Comparison of ENCODE assay signal across 10 mouse cellular contexts in the genomic region with DNA sequence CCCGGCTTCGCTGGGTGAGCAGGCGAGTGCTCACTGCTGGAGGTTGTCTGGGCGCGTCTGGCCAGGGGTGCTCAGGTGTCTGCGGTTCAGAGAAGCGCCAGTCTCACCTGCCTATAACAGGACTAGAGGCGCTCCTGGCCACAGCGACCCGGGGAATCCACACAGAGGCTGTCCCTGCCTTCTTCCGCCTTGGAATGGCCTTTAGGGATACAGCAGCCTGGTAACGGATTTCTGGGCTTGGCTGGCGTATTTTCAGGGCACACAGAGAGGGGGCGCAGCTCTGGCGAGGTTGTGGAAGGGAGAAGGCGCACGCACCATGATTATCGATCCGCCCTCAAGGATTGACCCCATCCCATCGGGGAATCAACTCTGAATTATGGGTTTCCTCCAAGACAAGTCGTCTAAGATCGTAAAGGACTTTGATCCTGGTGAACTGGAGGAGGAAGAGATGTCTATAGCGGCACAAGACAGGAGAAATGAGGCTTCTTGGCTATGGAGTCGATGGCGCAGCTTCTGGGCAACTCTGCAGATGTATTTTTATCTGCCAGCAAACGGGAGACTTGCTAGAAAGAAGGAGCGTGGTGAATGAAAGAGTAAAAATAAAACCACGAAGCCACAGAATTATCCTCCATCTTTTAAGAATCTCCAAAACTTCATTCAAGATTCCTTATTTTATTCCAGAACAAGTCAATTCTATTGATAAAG. TPM values are rescaled to one million over a fixed set of nuclear protein-coding genes. Genes with fewer than 3 reads are reported as not detected.
DNase-seq lines count a peak whose midpoint lies in the region; ATAC-seq lines count a peak whose summit lies in the region.
"Had no signal": no experiment of that assay in that cellular context is flagged by ENCODE, and none has a peak within 500 bp of the region (broad histone marks: within the 10 kb centered on the region; RNA-seq: fewer than 3 reads in every experiment).

No protein-coding gene starts in this region.

- ATAC-seq in midbrain, embryonic 15.5 days (replicated peaks) = no peak
- ATAC-seq in CD4-positive, CD25-positive, alpha-beta regulatory T cell, adult 4 months = no peak
- no peak for ATAC-seq in erythroblast, adult 5-6 weeks (replicated peaks; ENCODE audit: low FRiP score, poor library complexity, severe bottlenecking)

- peak overlapping the region; percentile 26; the same call in 1 of the 2 replicates for H3K9ac ChIP-seq in midbrain, embryonic 15.5 days

- H3K4me1 ChIP-seq in midbrain, embryonic 15.5 days = peaks cover 32% of the 10 kb centered on the region

- H3K27ac ChIP-seq in midbrain, embryonic 15.5 days = no peak overlapping the region

- H3K27me3 ChIP-seq in midbrain, embryonic 15.5 days (replicated peaks) = peaks cover 67% of the 10 kb centered on the region

- 8% methylated on average over 28 of the region's 28 CpGs for WGBS in midbrain, embryonic 15.5 days

- H3K9me3 ChIP-seq in midbrain, embryonic 15.5 days = no peaks in the 10 kb centered on the region

- peak; percentile 11 to 15 for DNase-seq in cerebellum, postnatal 14 days
- DNase-seq in cerebellum, adult 8-10 months = no peak
- DNase-seq in urinary bladder, postnatal 14 days (ENCODE audit: low spot score) = peak; percentile 11
- no peak for DNase-seq in urinary bladder, postnatal 25 days (ENCODE audit: low spot score)
- DNase-seq in left cerebral cortex, postnatal 14 days (ENCODE audit: low spot score in 2 of 2) = peak; percentile 39 to 52

- peak overlapping the region; percentile 45 for H3K4me3 ChIP-seq in midbrain, embryonic 15.5 days

- peak overlapping the region; percentile 93 for H3K4me2 ChIP-seq in midbrain, embryonic 15.5 days

- no peaks in the 10 kb centered on the region for H3K36me3 ChIP-seq in midbrain, embryonic 15.5 days (replicated peaks)

- intact Hi-C loops in left cerebral cortex, postnatal 14 days (cut with DNase I) = no loop called here

RNA-seq across cellular contexts. Expression of gene Ovol2, which starts 1.3 kb away (rescaled TPM):
- total RNA-seq in left cerebral cortex, postnatal 14 days (2021) = 1 to 10 TPM; 5.3 to 6.7 TPM
- not detected in 2 replicates for polyA plus RNA-seq in midbrain, embryonic 15.5 days (2015; fragmentation: Nextera tagmentation; extraction: Ambion mirVana)
- not detected for polyA plus RNA-seq in CD4-positive, CD25-positive, alpha-beta regulatory T cell, adult 4 months (2017; shearing (Covaris generic))
- total RNA-seq in erythroblast, adult 5-6 weeks (2015; ENCODE audit: low replicate concordance) = not detected in 2 replicates
- not detected in 2 replicates for total RNA-seq in erythroblast, adult 5-6 weeks (2017; ENCODE audit: low replicate concordance)
- total RNA-seq: neutrophil, adult 5-6 weeks had no signal
- polyA plus RNA-seq: C2C12 had no signal

RNA-seq across cellular contexts. Expression of gene Kat14, which starts 35.5 kb away (rescaled TPM):
- 10 to 100 TPM; 32.0 to 33.7 TPM for total RNA-seq in left cerebral cortex, postnatal 14 days (2021)
- polyA plus RNA-seq in midbrain, embryonic 15.5 days (2015; fragmentation: Nextera tagmentation; extraction: Ambion mirVana) = 29.1 and 30.7 TPM in 2 replicates
- polyA plus RNA-seq in CD4-positive, CD25-positive, alpha-beta regulatory T cell, adult 4 months (2017; shearing (Covaris generic)) = 10 to 100 TPM; 16.5 to 16.7 TPM
- total RNA-seq in erythroblast, adult 5-6 weeks (2015; ENCODE audit: low replicate concordance) = 7.1 and 8.6 TPM in 2 replicates
- total RNA-seq in erythroblast, adult 5-6 weeks (2017; ENCODE audit: low replicate concordance) = 9.5 and 13.5 TPM in 2 replicates

RNA-seq across cellular contexts. Expression of gene Pet117, which starts 35.5 kb away (rescaled TPM):
- total RNA-seq in left cerebral cortex, postnatal 14 days (2021) = 1 to 10 TPM; 4.7 to 9.4 TPM
- polyA plus RNA-seq in midbrain, embryonic 15.5 days (2015; fragmentation: Nextera tagmentation; extraction: Ambion mirVana) = 0.51 and 2.9 TPM in 2 replicates
- 1 to 10 TPM in 1 of 2 experiments, not detected in 1; 1.8 TPM for polyA plus RNA-seq in CD4-positive, CD25-positive, alpha-beta regulatory T cell, adult 4 months (2017; shearing (Covaris generic))
- not detected in 2 replicates for total RNA-seq in erythroblast, adult 5-6 weeks (2015; ENCODE audit: low replicate concordance)
- 5.4 TPM in 1 of 2 replicates, not detected in the other for total RNA-seq in erythroblast, adult 5-6 weeks (2017; ENCODE audit: low replicate concordance)
- total RNA-seq: neutrophil, adult 5-6 weeks had no signal

Comparison
In these comparisons a context has a peak if more than half of its experiments do, and no peak if none do; other contexts are left out.
1. DNase-seq: peak in cerebellum, postnatal 14 days (2 of 2), urinary bladder, postnatal 14 days (single experiment) and left cerebral cortex, postnatal 14 days (2 of 2); none in cerebellum, adult 8-10 months (single experiment) and urinary bladder, postnatal 25 days (single experiment).
2. RNA of gene Ovol2, which starts 1.3 kb away (total RNA-seq): 5.3 to 6.7 TPM in left cerebral cortex, postnatal 14 days; not detected in erythroblast, adult 5-6 weeks; every median in the first group is over 4 times any median in the second.